Mouse (Mus musculus): Measurements from ENCODE around the gene 4930558K02Rik. TPM values are rescaled to one million over a fixed set of nuclear protein-coding genes. Genes with fewer than 3 reads are reported as not detected.

Gene 4930558K02Rik
- polyA plus RNA-seq, 1 experiment from 2014 or later: not detected

DNA sequence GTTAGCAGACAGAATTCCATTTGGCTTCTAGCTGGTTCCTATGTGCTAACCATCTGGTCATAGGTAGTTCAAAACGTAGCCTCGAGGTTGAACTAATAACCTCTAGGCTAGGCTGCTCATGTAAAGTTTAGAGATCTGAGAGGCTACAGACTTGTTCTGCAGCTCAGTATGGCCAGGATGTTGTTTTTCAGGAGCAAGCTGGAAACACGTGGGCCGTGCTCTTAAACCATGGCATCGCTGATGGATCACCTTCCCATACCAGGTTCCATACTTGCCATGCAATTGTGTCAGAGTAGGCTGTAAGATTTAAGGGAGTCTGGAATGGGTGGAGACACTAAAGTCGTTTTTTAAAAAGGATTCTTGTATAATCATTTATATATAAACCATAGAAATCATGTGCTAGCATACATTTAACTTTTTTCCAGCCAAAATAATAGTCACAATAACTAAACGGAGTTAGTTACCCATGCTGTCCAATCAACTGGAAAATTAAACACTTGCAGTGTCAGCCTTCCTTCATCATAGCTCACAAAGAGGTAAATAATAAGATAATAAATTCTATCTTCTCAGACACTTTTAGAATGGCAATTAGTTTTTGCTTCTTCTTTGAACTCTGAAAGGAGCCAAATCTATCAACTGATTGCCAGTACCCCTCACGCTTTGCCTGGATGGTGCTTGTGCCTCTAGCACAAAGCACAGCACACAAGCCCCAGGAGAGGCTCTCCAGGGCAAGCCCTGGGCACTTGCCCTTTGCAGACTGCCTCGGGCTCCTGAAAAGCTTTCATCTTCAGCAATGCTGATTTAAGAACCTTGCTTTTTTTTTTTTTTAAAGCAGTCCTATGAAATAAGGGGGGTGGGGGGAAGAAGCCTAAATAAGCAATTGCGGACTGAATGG is 11.5 kb upstream of the 4930558K02Rik start:
- no peaks in the 10 kb centered on the region for H3K36me3 ChIP-seq
- H3K9ac ChIP-seq (replicated peaks): no peak overlapping the region
- WGBS: 71% methylated on average over 10 of the region's 10 CpGs
- no peak for ATAC-seq (ENCODE audit: low FRiP score, low read depth)
- H3K27ac ChIP-seq (replicated peaks): no peak overlapping the region
- no peaks in the 10 kb centered on the region for H3K4me1 ChIP-seq
- H3K27me3 ChIP-seq: no peaks in the 10 kb centered on the region
- no peak overlapping the region for H3K4me2 ChIP-seq (replicated peaks)
- no peaks in the 10 kb centered on the region for H3K9me3 ChIP-seq
- H3K4me3 ChIP-seq: no peak overlapping the region

DNA sequence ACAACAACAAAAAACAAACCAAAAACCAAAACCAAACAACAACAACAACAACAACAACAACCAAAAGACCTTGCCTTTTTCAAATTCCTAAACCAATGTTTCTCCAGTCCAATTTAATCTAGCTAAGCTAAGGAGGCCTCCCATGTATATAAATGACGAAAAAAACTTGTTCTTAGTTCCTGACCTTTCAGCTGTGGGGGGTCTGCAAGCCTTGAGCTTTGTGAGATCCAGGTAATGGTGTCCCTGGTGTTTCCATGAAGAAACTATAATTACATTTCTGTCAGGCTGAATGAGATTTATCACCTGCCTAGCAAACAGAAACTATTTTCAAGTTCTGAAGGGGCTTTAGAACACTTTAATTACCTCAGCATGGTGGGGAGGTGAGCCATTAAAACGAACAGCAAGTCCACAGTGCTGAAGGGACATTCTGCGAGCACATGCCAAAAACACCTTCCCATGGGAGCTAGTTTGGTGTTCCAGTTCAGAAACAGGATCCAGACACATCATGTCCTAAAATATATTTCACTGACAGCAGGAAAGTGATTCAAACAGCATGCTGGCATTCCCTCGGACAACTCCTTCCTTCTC is 4.6 kb upstream of the 4930558K02Rik start:
- H3K4me3 ChIP-seq: no peak overlapping the region
- no peaks in the 10 kb centered on the region for H3K4me1 ChIP-seq
- H3K27ac ChIP-seq (replicated peaks): no peak overlapping the region
- H3K9ac ChIP-seq (replicated peaks): no peak overlapping the region
- ATAC-seq (ENCODE audit: low FRiP score, low read depth): no peak
- no peak overlapping the region for H3K4me2 ChIP-seq (replicated peaks)
- H3K27me3 ChIP-seq: no peaks in the 10 kb centered on the region
- H3K9me3 ChIP-seq: no peaks in the 10 kb centered on the region
- no peaks in the 10 kb centered on the region for H3K36me3 ChIP-seq
- WGBS: 42% methylated on average over 4 of the region's 4 CpGs

DNA sequence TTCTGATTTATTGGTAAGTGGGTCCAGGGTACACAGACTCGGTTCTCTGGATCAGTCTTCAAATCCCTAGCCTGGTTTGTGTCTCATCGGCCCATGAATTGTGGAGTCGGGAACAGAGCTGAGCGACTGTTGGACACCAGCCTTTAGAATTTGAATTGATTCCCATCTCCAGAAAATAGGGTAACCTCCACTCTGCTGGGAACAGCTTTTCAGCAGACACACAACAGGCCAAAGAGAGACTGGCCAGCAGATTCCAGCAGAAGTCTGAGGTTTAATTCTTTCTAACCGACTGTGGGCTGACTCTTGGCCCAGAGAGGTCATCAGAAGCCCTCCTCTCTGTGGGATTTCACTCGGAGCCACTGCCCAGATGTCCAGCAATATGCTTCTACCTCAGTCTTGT is 4.0 kb upstream of the 4930558K02Rik start:
- 79% methylated on average over 6 of the region's 6 CpGs for WGBS
- no peak overlapping the region for H3K4me2 ChIP-seq (replicated peaks)
- H3K27ac ChIP-seq (replicated peaks): no peak overlapping the region
- H3K4me3 ChIP-seq: no peak overlapping the region
- H3K9me3 ChIP-seq: no peaks in the 10 kb centered on the region
- H3K27me3 ChIP-seq: no peaks in the 10 kb centered on the region
- no peak overlapping the region for H3K9ac ChIP-seq (replicated peaks)
- no peaks in the 10 kb centered on the region for H3K4me1 ChIP-seq
- no peak for ATAC-seq (ENCODE audit: low FRiP score, low read depth)
- H3K36me3 ChIP-seq: no peaks in the 10 kb centered on the region

DNA sequence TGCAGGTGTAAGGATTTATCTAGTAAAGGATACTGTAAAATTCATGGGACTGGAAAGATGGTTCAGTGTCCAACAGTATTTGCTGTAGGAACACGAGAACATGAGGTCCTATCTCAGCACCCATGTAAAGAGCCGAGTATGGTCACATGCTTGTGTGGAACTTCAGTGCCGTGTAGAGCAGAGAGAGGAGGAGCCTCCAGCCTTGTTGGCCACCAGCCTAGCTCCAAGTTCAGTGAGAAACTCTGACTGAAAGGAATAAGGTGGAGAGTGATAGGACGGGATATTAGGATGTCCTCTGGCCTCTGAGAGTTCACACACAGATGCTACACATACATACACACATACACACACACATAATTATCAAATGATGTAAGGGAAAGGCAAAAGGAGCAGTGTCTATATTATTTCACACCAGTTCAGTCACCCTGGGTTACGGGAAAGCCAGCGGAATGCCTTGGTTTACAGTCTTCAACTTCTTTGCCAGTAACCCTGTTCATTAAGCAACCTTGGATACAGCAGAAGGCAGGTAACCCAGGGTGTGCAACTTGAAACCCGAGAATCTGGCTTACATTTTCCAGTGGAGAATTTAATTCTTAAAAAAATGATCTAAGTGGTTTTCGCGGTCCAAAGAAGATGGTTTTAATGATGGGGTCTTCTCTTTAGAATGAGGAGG is 1.3 kb upstream of the 4930558K02Rik start:
- H3K4me1 ChIP-seq: peaks cover 5% of the 10 kb centered on the region; the same call in 1 of the 2 replicates
- WGBS: 86% methylated on average over 9 of the region's 9 CpGs
- no peak overlapping the region for H3K4me3 ChIP-seq
- no peaks in the 10 kb centered on the region for H3K9me3 ChIP-seq
- no peak overlapping the region for H3K9ac ChIP-seq (replicated peaks)
- H3K27ac ChIP-seq (replicated peaks): no peak overlapping the region
- no peak overlapping the region for H3K4me2 ChIP-seq (replicated peaks)
- H3K27me3 ChIP-seq: no peaks in the 10 kb centered on the region
- ATAC-seq (ENCODE audit: low FRiP score, low read depth): no peak
- H3K36me3 ChIP-seq: no peaks in the 10 kb centered on the region

DNA sequence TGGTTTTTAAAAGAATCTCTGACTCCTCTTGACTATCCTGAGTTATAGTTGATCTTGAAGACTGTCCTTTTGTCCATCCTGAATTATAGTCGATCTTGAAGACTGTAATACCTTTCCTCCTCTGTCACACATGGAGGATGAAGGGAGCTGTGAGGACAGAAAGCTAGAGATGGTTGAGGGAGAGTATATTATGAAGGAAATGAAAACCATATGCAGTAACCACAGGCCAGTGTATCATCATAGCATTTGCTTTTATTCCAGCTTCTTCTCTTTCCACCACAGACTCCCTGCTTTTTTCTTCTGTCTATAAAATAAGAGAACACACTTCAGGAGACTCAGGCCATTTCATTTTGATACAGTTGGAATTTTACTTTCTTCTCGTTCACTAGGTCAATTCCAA is 610 bp upstream of the 4930558K02Rik start:
- H3K4me2 ChIP-seq (replicated peaks): no peak overlapping the region
- no peaks in the 10 kb centered on the region for H3K36me3 ChIP-seq
- H3K9me3 ChIP-seq: no peaks in the 10 kb centered on the region
- H3K4me1 ChIP-seq: peaks cover 5% of the 10 kb centered on the region; the same call in 1 of the 2 replicates
- H3K9ac ChIP-seq (replicated peaks): no peak overlapping the region
- no peak overlapping the region for H3K4me3 ChIP-seq
- H3K27ac ChIP-seq (replicated peaks): no peak overlapping the region
- no peak for ATAC-seq (ENCODE audit: low FRiP score, low read depth)
- no peaks in the 10 kb centered on the region for H3K27me3 ChIP-seq
- WGBS: 86% methylated on average over 2 of the region's 2 CpGs

DNA sequence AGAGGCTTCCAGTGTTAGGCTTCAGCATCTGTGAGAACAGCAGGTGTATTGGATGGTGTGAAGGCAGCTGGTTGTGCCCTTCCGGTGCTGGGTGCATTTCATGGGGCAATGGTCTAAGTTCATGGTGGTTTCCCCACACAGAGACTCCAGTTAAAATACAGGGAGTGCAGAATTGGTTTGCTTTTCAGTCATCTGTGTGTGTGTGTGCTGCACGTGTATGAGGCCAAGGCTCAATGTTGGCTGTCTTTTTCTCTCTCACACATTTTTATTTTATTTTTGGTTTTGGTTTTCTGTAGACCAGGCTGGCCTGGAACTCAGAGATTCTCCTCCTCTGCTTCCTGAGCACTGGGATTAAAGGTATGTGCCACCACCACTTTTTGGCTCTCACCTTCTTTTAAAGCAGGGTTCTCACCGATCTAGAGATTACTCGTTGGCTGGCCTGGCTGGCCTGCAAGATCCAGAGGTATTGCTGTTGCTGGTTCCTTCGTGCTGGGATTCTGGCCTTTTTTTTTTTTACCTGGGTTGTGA is 1.2 kb downstream of the 4930558K02Rik start:
- ATAC-seq (ENCODE audit: low FRiP score, low read depth): no peak
- 91% methylated on average over 5 of the region's 5 CpGs for WGBS
- Histone ChIP-seq H3K27me3 (no peaks in the 10 kb centered on the region), H3K9me3 (no peaks in the 10 kb centered on the region), H3K4me3 (no peak overlapping the region), H3K36me3 (no peaks in the 10 kb centered on the region), H3K27ac (replicated peaks) (no peak overlapping the region), H3K4me1 (peaks cover 7% of the 10 kb centered on the region; the same call in 1 of the 2 replicates), H3K9ac (replicated peaks) (no peak overlapping the region), H3K4me2 (replicated peaks) (no peak overlapping the region)

DNA sequence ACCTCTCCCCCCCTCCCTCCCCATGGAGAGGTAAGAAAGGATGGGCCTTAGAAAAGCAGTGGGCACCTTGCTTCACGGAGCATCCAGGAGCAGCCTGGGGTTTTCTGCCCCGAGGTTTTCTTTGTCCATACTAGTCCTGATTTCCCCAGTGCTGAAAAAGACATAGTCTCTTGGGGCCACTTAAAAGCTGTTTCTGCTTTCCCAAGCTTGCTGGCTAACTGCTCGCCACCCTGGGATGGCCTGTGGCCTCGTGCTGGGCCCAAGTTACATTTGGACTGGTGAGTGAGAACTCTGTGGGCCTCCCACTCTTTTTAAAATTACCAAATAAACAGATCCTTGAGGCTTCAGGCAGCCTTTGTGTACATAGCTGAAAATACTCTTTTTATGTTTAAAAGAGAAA is 2.1 kb downstream of the 4930558K02Rik start:
- Histone ChIP-seq H3K27me3 (no peaks in the 10 kb centered on the region), H3K4me1 (peaks cover 7% of the 10 kb centered on the region; the same call in 1 of the 2 replicates), H3K4me2 (replicated peaks) (no peak overlapping the region), H3K9ac (replicated peaks) (no peak overlapping the region), H3K9me3 (no peaks in the 10 kb centered on the region), H3K27ac (replicated peaks) (no peak overlapping the region), H3K36me3 (no peaks in the 10 kb centered on the region), H3K4me3 (no peak overlapping the region)
- no peak for ATAC-seq (ENCODE audit: low FRiP score, low read depth)
- WGBS: 76% methylated on average over 4 of the region's 4 CpGs

DNA sequence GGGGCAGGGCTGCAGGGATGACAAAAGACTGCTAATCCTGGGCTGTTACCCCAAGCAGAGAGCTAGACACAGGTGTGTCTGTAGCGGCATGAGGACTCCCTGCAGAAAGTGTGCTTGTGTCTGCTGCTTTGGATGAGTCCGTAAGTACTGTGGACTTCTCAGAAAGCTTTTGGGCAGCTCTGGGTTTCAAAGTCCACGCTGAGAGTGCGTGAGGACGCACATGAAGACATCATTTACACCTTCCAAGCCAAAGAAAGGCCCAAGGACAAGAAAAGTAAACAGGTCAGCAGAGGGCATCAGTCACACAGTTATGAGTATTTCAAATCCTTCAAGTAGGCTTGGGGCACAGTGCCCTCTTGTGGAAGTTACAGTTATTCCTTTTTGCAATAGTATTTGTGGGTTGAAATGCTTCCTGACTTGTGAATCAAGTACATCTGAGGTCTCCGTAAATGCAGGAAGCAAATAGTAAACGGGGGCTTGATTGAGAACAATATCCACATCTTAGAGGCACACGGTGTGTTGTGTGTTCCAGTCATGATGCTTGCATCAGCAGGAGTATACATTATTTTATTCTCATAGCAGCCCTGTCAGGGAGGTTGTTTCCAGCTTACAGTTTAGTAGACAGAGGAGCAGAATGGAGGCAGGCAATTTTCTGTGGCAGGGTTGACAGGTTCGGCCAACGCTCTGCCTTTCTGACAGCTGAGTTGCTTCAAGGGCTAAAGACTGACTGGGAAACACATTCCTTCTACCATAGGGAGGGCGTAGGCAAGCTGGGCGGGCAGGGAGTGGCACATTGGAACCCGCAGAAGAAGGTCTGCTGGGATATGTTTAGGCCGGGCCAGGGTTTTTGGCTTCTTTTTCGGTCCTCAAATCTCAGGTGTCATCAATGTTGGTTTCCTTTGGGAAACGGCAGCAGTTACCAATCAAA is 2.9 kb downstream of the 4930558K02Rik start:
- no peak overlapping the region for H3K4me2 ChIP-seq (replicated peaks)
- peak; percentile 55 for ATAC-seq (ENCODE audit: low FRiP score, low read depth)
- H3K4me3 ChIP-seq: no peak overlapping the region
- no peak overlapping the region for H3K27ac ChIP-seq (replicated peaks)
- H3K4me1 ChIP-seq: peaks cover 7% of the 10 kb centered on the region; the same call in 1 of the 2 replicates
- no peak overlapping the region for H3K9ac ChIP-seq (replicated peaks)
- H3K9me3 ChIP-seq: no peaks in the 10 kb centered on the region
- H3K27me3 ChIP-seq: no peaks in the 10 kb centered on the region
- H3K36me3 ChIP-seq: no peaks in the 10 kb centered on the region
- 52% methylated on average over 16 of the region's 16 CpGs for WGBS

DNA sequence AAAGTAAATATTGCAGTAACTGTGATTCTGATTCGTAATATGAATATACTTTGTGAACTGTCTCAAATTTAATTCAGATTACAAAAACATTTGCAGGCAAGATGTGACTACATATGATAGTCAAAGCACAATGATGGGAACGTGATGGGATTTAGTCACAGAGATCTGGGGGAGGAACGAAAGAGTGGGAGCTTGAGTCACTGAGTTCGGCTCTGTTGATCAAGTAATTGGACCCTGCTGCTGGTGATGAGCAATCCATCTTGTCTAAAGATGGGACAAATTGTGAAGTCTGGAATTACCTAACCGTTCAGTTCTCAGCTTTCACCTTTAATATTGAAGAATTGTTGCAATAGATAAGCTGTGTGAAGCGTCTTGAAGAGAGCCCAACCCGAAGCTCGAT is 7.2 kb downstream of the 4930558K02Rik start:
- Histone ChIP-seq H3K27ac (replicated peaks) (no peak overlapping the region), H3K9me3 (no peaks in the 10 kb centered on the region), H3K36me3 (peaks cover 3% of the 10 kb centered on the region; the same call in 1 of the 2 replicates), H3K9ac (replicated peaks) (no peak overlapping the region), H3K27me3 (no peaks in the 10 kb centered on the region), H3K4me3 (no peak overlapping the region), H3K4me2 (replicated peaks) (no peak overlapping the region), H3K4me1 (peaks cover 14% of the 10 kb centered on the region)
- ATAC-seq (ENCODE audit: low FRiP score, low read depth): no peak
- 94% methylated on average over 8 of the region's 8 CpGs for WGBS

DNA sequence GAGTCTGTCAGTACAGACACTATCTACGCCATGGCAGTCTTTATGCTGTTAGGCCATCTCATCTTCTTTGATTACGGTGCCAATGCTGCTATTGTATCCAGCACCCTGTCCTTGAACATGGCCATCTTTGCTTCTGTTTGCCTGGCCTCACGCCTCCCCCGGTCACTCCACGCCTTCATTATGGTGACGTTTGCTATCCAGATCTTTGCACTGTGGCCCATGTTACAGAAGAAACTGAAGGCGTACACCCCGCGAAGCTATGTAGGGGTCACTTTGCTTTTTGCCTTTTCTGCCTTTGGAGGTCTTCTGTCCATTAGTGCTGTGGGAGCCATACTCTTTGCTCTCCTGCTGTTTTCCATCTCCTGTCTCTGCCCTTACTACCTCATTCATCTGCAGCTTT is 8.6 kb downstream of the 4930558K02Rik start:
- WGBS: over 99% methylated on average over 9 of the region's 9 CpGs
- ATAC-seq (ENCODE audit: low FRiP score, low read depth): no peak
- Histone ChIP-seq H3K9me3 (no peaks in the 10 kb centered on the region), H3K36me3 (peaks cover 3% of the 10 kb centered on the region; the same call in 1 of the 2 replicates), H3K4me1 (peaks cover 10% of the 10 kb centered on the region), H3K4me3 (no peak overlapping the region), H3K9ac (replicated peaks) (no peak overlapping the region), H3K27ac (replicated peaks) (no peak overlapping the region), H3K4me2 (replicated peaks) (no peak overlapping the region), H3K27me3 (0 out of 2 replicates have a peak, but pooled peaks cover 6% of the 10 kb centered on the region)

Data from midbrain, embryonic 12.5 days (tissue).